8 mouse cellular contexts compared by ENCODE assay signal in genomic region chr4:149211441-149211840, GRCm38 (mm10). TPM values are rescaled to one million over a fixed set of nuclear protein-coding genes. Genes with fewer than 3 reads are reported as not detected.
DNase-seq lines count a peak whose midpoint lies in the region; ATAC-seq and TF ChIP-seq lines count a peak whose summit lies in the region.
"Not testable (repeated sequence)": the region's sequence is repeated elsewhere in the genome, so short reads cannot be mapped to it uniquely, and the experiment has no call there.

No protein-coding gene starts in this region.

- H3K4me1 ChIP-seq in midbrain, postnatal 0 days (ENCODE audit: insufficient read depth, low read length) = not testable (repeated sequence)

- H3K36me3 ChIP-seq in midbrain, postnatal 0 days (ENCODE audit: insufficient read depth, low read length) = peaks cover 58% of the 10 kb centered on the region

- 0 out of 2 replicates have a peak, but pooled peaks have one; percentile 20 for TF ChIP-seq CTCF in midbrain, postnatal 0 days (IDR thresholded peaks at IDR 0.05)

- H3K27me3 ChIP-seq in midbrain, postnatal 0 days (ENCODE audit: insufficient read depth, low read length) = not testable (repeated sequence)

- not testable (repeated sequence) for ATAC-seq in midbrain, postnatal 0 days (ENCODE audit: low FRiP score)

- not testable (repeated sequence) for H3K4me3 ChIP-seq in midbrain, postnatal 0 days (ENCODE audit: low read depth, low read length)

- DNase-seq in B cell, adult 2 months = peak; percentile 13 to 17
- DNase-seq in cerebellum, postnatal 10 days = peak; percentile 26 to 46
- peak; percentile 16 for DNase-seq in heart, postnatal 4 days
- DNase-seq in kidney, adult 9 months = peak; percentile 38
- peak; percentile 33 to 36 for DNase-seq in kidney, postnatal 4 days
- peak; percentile 29 for DNase-seq in lung, postnatal 10 days
- DNase-seq in midbrain, postnatal 0 days (ENCODE audit: low spot score) = not testable (repeated sequence)
- peak; percentile 7 for DNase-seq in thymus, postnatal 25 days

- H3K27ac ChIP-seq in midbrain, postnatal 0 days (ENCODE audit: low read depth, low read length) = not testable (repeated sequence)

- not testable (repeated sequence) for H3K9ac ChIP-seq in midbrain, postnatal 0 days (replicated peaks; ENCODE audit: low read length, poor library complexity, severe bottlenecking)

- not testable (repeated sequence) for H3K9me3 ChIP-seq in midbrain, postnatal 0 days (ENCODE audit: low read length)

- H3K4me2 ChIP-seq in midbrain, postnatal 0 days (ENCODE audit: low read depth, low read length, poor library complexity, severe bottlenecking) = not testable (repeated sequence)

- 95% methylated on average over 6 of the region's 6 CpGs for WGBS in midbrain, postnatal 0 days

RNA-seq across cellular contexts. Expression of gene Pgd, which starts 44.9 kb away (rescaled TPM):
- 10 to 100 TPM; 50.1 to 55.5 TPM for total RNA-seq in heart, postnatal 4 days (2021)
- total RNA-seq in midbrain, postnatal 0 days (2014; rRNA removed) = 33.0 and 41.9 TPM in 2 replicates
- 92.5 and 102 TPM in 2 replicates for polyA plus RNA-seq in midbrain, postnatal 0 days (2015; fragmentation: Nextera tagmentation; extraction: Ambion mirVana)
